Mouse (Mus musculus) brain, adult 2 months (tissue): ENCODE measurements around the gene Smlr1.

ENCODE experiments used
- DNase-seq: peaks from one replicate; pipeline ENCODE4 v3.0.0; 2011; ENCODE audit warnings: low read depth, low spot score

Smlr1 gene

GRCm38 (mm10) chr10:25535891-25536331 lies at the start of gene Smlr1:
Gene Smlr1, minus strand, starts transcription at chr10:25536267.
- no peak for DNase-seq

GRCm38 (mm10) chr10:25584899-25585298 lies 48.8 kb upstream of the Smlr1 start:
- peak; percentile 16 for DNase-seq

- no peak for DNase-seq
Measured at GRCm38 (mm10) chr10:25580066-25580465, 44.0 kb upstream of the Smlr1 start.

GRCm38 (mm10) chr10:25571319-25572240 lies 35.5 kb upstream of the Smlr1 start:
- peak; percentile 8 for DNase-seq

GRCm38 (mm10) chr10:25552936-25553335 lies 16.9 kb upstream of the Smlr1 start:
- DNase-seq = peak; percentile 77

GRCm38 (mm10) chr10:25541097-25541496 lies 5.0 kb upstream of the Smlr1 start:
- DNase-seq = no peak

- DNase-seq = no peak
Measured at GRCm38 (mm10) chr10:25539771-25540168, 3.7 kb upstream of the Smlr1 start.

GRCm38 (mm10) chr10:25539146-25539770 lies 3.2 kb upstream of the Smlr1 start:
- peak; percentile 80 for DNase-seq

GRCm38 (mm10) chr10:25538738-25539137 lies 2.7 kb upstream of the Smlr1 start:
- no peak for DNase-seq

- DNase-seq = no peak
Measured at GRCm38 (mm10) chr10:25536621-25537020, 554 bp upstream of the Smlr1 start.

GRCm38 (mm10) chr10:25534467-25534866 lies 1.6 kb downstream of the Smlr1 start:
- no peak for DNase-seq

GRCm38 (mm10) chr10:25533513-25534246 lies 2.4 kb downstream of the Smlr1 start:
- DNase-seq = no peak

GRCm38 (mm10) chr10:25533105-25533504 lies 3.0 kb downstream of the Smlr1 start:
- no peak for DNase-seq

- DNase-seq = no peak
Measured at GRCm38 (mm10) chr10:25531335-25531734, 4.7 kb downstream of the Smlr1 start.

- no peak for DNase-seq
Measured at GRCm38 (mm10) chr10:25527126-25527525, 8.9 kb downstream of the Smlr1 start.

GRCm38 (mm10) chr10:25526622-25527021 lies 9.4 kb downstream of the Smlr1 start:
- DNase-seq = no peak

GRCm38 (mm10) chr10:25526156-25526555 lies 9.9 kb downstream of the Smlr1 start:
- DNase-seq = no peak

GRCm38 (mm10) chr10:25523727-25524126 lies 12.3 kb downstream of the Smlr1 start:
- no peak for DNase-seq

- DNase-seq = peak; percentile 50
Measured at GRCm38 (mm10) chr10:25520428-25520827, 15.6 kb downstream of the Smlr1 start.

GRCm38 (mm10) chr10:25519954-25520353 lies 16.1 kb downstream of the Smlr1 start:
- DNase-seq = no peak

- DNase-seq = peak; percentile 29
Measured at GRCm38 (mm10) chr10:25513821-25514220, 22.2 kb downstream of the Smlr1 start.

- DNase-seq = no peak
Measured at GRCm38 (mm10) chr10:25503250-25503649, 32.8 kb downstream of the Smlr1 start.
